Mouse (Mus musculus) left cerebral cortex, adult 9 months (tissue): Measurements from ENCODE around the gene Golt1a.

Source experiments
- DNase-seq, 2 experiments: peaks; one replicate each; pipeline ENCODE4 v3.0.0; 2022; ENCODE audit warnings: low spot score in 2 of 2

Golt1a gene

DNA sequence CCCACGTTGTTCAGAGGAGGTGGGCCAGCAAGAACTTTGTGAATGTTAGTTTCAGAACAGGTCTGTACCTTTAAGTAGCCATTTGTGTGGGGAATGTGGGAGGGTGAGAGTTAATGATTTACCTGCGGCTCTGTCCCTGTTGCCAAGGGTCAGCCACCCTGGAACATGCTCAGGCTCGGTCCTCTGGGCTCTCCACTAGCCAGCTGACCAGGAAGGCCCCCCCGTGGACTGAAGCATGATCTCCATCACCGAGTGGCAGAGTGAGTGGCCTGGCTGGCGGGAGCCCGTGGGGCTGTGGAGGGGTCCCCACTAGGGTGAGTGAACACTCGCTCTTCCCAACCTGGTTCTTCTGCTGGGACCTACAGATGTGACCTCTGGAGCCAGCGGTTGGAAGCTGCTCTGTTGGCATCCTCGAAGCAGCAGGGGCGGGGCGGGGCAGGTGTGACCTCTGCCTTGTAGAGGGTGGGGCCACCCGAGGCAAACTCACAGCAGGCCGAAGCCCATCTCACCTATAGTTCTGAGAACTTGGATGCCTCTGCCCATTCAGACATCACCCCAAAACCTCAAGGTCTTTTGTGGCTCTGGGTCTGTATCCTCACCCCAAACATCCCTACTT lies at the start of gene Golt1a:
TSS of gene Golt1a (plus strand) at position 149 of the 616 bp plus-strand sequence.
- DNase-seq = no peak

- no peak for DNase-seq
Observed at GRCm38 (mm10) chr1:133262628-133263027, 47.0 kb upstream of the Golt1a start.

DNA sequence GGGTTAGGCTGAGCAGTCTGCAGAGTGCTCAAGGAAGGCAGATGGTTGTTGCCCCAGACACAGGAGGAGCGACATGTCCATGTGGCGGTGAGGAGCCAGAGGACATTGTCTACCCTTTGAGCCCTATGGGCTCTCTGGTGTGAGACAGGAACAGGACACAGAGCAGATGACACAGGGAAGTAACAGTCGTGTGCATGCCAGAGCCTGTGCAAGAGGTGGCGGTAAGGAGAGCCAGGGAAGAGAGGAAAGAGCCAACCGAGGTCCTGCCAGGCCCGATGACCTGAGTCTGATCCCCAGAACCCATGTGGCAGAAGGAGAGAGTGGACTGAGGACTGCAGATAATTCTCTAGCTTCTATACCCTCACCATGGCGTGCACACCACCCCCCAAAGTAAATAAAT lies 46.5 kb upstream of the Golt1a start:
- no peak for DNase-seq

GRCm38 (mm10) chr1:133264367-133264766 lies 45.2 kb upstream of the Golt1a start:
- DNase-seq = no peak

- no peak for DNase-seq
Observed at GRCm38 (mm10) chr1:133265114-133265766, 44.4 kb upstream of the Golt1a start.

GRCm38 (mm10) chr1:133267094-133267493 lies 42.5 kb upstream of the Golt1a start:
- no peak for DNase-seq

- peak in 1 of 2 experiments; percentile 44 for DNase-seq
Observed at GRCm38 (mm10) chr1:133267813-133268492, 41.6 kb upstream of the Golt1a start.

DNA sequence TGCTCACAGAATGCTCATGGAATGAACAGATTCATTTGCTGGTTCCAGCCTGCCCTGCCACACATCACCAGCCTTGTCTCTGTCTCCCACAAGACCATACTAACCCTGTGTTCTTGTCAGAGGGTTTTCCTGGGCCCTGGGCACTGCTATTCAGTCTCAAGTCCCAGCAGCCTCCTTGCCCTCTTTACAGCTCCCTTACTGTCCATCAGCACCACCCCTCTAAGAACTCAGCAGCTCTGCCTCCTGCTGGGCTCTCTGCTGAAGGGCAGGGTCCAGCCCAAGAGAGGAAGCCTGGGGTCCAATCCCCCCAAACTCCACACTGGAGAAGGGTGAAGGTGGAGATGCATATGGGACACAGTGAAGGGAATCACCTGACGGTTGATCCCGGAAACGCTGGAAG lies 41.1 kb upstream of the Golt1a start:
- no peak for DNase-seq

GRCm38 (mm10) chr1:133270336-133270735 lies 39.3 kb upstream of the Golt1a start:
- DNase-seq = no peak

DNA sequence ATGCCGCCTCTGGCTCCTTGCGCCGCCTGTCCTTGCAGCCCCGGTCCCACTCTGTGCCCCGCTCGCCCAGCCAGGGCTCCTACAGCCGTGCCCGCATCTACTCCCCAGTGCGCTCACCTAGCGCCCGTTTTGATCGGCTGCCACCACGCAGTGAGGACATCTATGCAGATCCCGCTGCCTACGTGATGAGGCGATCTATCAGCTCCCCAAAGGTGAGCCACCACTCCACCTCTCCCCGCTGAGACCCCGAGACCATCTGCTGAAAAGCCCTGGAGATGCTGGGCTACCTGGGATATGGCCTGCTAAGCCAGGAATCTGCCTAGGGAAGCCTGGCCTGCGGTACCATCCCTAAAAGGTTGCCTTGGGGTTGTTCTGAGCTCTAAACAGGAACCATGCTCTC lies 35.4 kb upstream of the Golt1a start:
- no peak for DNase-seq

- no peak for DNase-seq
Observed at GRCm38 (mm10) chr1:133276983-133277382, 32.6 kb upstream of the Golt1a start.

GRCm38 (mm10) chr1:133278539-133278938 lies 31.1 kb upstream of the Golt1a start:
- DNase-seq = no peak

DNA sequence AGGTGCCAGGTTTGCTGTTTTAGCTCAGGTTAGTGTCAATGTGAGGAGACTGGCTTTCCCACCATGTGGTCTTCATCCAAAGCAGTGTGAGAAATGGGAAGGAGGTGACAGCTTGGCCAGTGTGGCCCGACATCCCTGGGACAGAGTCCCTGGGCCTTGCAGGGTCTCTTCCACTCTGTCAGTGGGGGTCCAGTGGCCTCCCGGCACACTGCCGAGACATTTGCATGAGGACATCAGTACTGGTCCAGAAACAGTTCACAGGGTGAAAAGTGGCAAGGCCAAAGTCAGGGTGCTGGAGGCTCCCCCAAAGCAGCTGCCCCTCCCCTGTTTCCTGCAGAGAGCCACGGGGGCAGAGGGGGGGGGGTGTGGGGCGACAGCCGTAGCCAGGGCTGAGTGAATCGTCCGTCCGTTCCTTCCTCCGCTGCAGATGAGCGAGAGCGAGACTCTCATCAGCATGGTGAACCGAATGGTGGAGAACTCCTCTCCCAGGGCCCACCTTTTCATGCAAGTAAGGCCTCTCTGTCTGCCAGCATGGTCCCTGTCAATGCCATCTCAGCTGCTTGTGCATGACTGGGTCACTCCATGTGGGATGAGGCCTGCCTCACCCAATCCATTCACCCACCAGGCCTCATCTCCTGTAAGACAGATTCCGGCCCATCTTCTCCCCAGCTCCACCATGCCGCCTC lies 30.5 kb upstream of the Golt1a start:
- no peak for DNase-seq

- DNase-seq = peak in 1 of 2 experiments; percentile 60
Observed at GRCm38 (mm10) chr1:133279632-133280093, 29.9 kb upstream of the Golt1a start.

DNA sequence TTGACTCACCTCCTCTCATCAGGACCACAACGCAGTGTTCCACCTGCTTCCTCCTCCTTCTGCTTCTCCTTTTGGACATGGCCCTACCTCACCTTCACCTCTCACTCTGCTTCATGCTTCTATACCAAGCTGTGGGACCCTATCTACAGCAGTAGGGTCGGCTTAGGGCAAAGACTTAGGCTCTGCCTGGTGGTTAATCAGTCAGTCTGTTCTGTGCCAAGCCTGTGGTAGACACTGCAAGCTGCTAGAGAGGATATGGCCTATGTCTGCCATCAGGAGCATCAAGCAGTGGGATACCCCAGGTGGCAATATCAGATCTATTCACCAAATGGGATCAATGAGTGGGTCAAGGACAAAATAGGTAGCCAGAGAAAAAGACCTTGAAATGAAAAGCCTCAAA lies 29.1 kb upstream of the Golt1a start:
- DNase-seq = no peak

GRCm38 (mm10) chr1:133285907-133286306 lies 23.7 kb upstream of the Golt1a start:
- DNase-seq = no peak

- peak in 1 of 2 experiments; percentile 75 for DNase-seq
Observed at GRCm38 (mm10) chr1:133287051-133287450, 22.5 kb upstream of the Golt1a start.

DNA sequence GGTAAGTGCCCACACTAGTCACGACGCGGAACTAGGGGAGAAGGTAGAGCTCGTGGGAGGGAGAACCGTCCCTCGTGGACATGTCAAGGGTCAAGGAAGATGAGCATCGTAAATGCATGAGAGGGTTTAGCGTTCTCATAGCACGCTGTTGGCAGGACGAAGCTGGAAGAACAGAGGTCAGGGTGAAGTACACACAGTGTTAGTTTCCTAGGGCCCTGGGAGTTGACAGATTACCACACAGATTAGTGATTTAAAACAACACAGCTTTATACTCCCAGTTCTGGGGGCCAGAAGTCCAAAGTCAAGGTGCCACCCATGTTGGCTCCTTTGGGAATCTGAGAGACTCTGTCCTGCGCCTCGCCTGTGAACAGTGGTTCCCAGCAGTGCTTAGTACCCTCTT lies 21.7 kb upstream of the Golt1a start:
- no peak for DNase-seq

GRCm38 (mm10) chr1:133291888-133292287 lies 17.7 kb upstream of the Golt1a start:
- no peak for DNase-seq

DNA sequence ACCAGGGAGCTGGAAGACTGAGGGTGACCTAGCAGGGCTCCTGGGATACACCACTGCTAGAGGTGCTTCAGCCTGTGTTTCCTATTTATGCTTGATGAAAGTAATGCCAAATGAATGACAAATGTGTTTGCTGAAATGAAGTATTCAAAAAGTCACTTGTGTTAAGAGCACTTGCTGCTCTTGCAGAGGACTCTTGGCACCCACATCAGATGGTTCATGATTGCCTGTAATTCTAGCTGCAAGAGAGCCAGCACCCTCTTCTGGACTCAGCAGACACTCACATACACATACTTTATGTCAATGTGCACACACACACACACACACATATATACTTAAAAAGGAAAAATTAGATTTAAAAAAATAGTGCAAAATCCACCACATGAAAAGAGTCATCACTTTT lies 17.0 kb upstream of the Golt1a start:
- no peak for DNase-seq

DNA sequence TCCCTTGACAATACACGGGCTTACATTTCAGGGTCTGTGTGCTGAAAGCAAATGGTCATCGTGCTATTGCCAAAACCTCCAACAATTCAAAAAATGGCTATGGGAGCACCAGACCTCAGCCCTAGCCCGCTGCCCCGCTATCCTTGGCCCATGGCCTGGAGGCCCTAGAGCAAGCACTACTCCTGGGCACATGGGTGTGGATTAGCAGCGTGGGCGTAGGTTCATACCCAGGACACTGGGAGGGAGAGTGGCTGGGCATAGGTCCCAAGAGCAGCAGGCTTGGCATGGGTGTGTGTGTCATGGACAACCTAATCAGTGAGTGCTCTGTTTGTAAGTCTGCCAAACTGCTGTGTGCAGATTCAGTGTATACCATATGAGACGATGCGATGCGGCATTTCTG lies 13.2 kb upstream of the Golt1a start:
- DNase-seq = no peak

GRCm38 (mm10) chr1:133298816-133299215 lies 10.8 kb upstream of the Golt1a start:
- peak in 1 of 2 experiments; percentile 37 for DNase-seq
